Mouse (Mus musculus) myocyte (in vitro differentiated cells): ENCODE measurements around the gene Fbxo42. TPM values are rescaled to one million over a fixed set of nuclear protein-coding genes. Genes with fewer than 3 reads are reported as not detected.

Source experiments
- polyA plus RNA-seq: library from polyadenylated mRNA; unstranded; fragments of >200 nt; fragmentation: generic; extraction: Trizol; gene quantifications from one replicate; pipeline ENCODE4 v1.2.1, GENCODE M21; 2012; ENCODE audit warnings: missing spikeins

Gene Fbxo42
- polyA plus RNA-seq, 1 experiment: 13.2 TPM

Other genes with a start within 250 kb of the Fbxo42 start
- 20.7 TPM for gene Padi2, start 241.6 kb upstream of the Fbxo42 start, polyA plus RNA-seq
- gene Sdhb, start 186.7 kb upstream of the Fbxo42 start, polyA plus RNA-seq: 421 TPM
- gene Atp13a2, start 161.0 kb upstream of the Fbxo42 start, polyA plus RNA-seq: 22.0 TPM
- gene Mfap2, start 137.5 kb upstream of the Fbxo42 start, polyA plus RNA-seq: 0.53 TPM
- 3.9 TPM for gene Crocc, start 87.4 kb upstream of the Fbxo42 start, polyA plus RNA-seq
- 85.6 TPM for gene Necap2, start 69.6 kb upstream of the Fbxo42 start, polyA plus RNA-seq
- not detected for gene Spata21, start 59.6 kb upstream of the Fbxo42 start, polyA plus RNA-seq
- gene Szrd1, start 8.1 kb upstream of the Fbxo42 start, polyA plus RNA-seq: 107 TPM
- 0.78 TPM for gene Rsg1, start 66.0 kb downstream of the Fbxo42 start, polyA plus RNA-seq
- gene Arhgef19, start 91.6 kb downstream of the Fbxo42 start, polyA plus RNA-seq: 28.6 TPM
- gene Epha2, start 153.3 kb downstream of the Fbxo42 start, polyA plus RNA-seq: 46.8 TPM
- gene Fam131c, start 220.3 kb downstream of the Fbxo42 start, polyA plus RNA-seq: 0.77 TPM